Mouse (Mus musculus): ENCODE measurements at regions not wholly inside any gene's neighbourhood (a gene's known extent, or its start where the extent isn't known, plus 50 kb on each side); places are given as distances from the start of the nearest gene placed in this dataset.

GRCm38 (mm10) chr15:62461398-62462051, 1383.5 kb downstream of the Gsdmc2 start:
- in situ Hi-C loops (cut with MboI; ENCODE audit: unreplicated experiment in 2 of 2): no loop called here

- in situ Hi-C loops (cut with MboI; ENCODE audit: unreplicated experiment in 2 of 2): no loop called here
Measured at GRCm38 (mm10) chr15:62460724-62461123, 1384.3 kb downstream of the Gsdmc2 start.

GRCm38 (mm10) chr15:62460026-62460607, 1384.9 kb downstream of the Gsdmc2 start:
- in situ Hi-C loops (cut with MboI; ENCODE audit: unreplicated experiment in 2 of 2): no loop called here

- in situ Hi-C loops (cut with MboI; ENCODE audit: unreplicated experiment in 2 of 2): no loop called here
Measured at GRCm38 (mm10) chr15:62457990-62458389, 1387.0 kb downstream of the Gsdmc2 start.

GRCm38 (mm10) chr15:62457051-62457664, 1387.8 kb downstream of the Gsdmc2 start:
- in situ Hi-C loops (cut with MboI; ENCODE audit: unreplicated experiment in 2 of 2): no loop called here

DNA sequence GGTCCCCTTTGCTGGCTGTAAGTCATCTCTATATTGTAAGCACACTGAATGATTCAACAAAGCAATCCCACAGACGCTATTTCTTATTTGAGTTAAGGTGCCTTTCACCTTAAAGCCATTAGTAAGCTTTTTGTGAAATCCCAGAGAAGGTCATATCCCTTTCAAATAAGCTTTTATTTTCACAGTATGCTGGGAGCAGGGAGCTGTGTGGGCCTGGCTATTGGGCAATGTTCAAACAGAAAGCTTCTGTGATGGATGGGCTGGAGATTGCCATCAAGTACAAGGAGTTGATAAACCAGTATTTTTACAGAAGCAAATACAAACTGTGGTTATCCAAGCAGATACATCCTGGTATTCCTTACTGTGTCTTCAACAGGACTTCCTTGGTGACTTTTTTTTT, 1389.0 kb downstream of the Gsdmc2 start:
- in situ Hi-C loops (cut with MboI; ENCODE audit: unreplicated experiment in 2 of 2): no loop called here

- in situ Hi-C loops (cut with MboI; ENCODE audit: unreplicated experiment in 2 of 2): no loop called here
Measured at GRCm38 (mm10) chr15:62448116-62448515, 1396.9 kb downstream of the Gsdmc2 start.

DNA sequence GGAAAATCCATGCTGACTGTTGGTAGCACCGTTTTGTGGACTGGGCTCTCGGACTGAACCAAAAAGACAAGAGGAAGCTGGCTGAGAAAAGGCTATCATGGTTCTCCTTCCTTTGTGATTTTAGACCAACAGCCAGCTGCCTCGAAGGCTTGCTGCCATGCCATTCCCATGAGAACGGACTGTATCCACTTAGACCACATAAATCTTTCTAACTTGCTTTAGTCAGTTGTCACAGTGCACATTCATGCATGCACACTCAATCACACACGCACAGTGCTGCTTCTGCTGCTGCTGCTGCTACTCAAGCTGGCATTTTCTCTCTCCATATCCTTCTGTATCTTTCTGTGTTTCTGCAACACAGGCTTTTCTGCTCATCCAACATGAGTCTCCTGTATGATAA, 1405.8 kb downstream of the Gsdmc2 start:
- in situ Hi-C loops (cut with MboI; ENCODE audit: unreplicated experiment in 2 of 2): no loop called here

DNA sequence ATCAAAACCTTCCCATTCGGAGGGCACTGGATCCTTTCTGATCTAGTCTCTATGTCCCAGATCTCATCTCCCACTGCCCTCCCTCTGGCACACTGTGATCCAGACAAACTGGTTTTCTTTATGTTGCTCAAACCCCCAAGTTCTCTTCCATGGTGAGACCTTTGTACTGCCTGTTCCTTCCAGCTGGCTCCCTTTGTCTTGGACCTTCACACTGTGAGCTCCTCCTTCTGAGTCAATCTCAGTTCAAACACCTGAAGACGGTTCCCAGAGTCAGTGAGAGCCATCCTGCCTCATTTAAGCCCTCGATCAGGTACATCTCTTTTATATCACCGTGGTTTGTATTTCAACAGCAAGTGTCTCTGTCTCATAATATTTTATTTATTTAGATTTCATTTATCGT, 1408.3 kb downstream of the Gsdmc2 start:
- in situ Hi-C loops (cut with MboI; ENCODE audit: unreplicated experiment in 2 of 2): no loop called here

DNA sequence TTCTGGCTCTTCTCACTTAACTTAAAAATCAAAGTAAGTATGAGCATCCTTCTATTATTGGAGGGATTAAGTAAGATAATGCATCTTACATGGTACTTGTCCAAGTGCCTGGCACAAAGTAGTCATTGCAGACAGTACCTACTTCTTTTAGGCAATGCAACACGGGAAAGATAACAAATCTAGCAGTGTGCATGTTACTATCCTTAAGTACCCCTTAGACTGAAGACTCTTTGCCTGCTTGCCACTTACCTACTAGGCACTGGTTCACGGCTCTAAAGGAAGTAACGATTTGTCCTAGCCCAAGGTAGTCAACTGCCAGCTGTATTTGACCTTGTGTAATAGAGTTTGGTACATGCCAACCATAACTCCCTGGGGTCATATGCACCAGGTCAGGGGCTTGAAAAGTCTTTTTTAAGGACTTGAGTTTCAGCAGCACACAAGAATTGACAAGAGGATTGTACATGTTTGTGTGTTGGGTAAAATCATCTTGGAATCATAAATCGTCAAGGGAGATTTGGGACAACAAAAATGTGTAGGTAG, 1409.8 kb downstream of the Gsdmc2 start:
- in situ Hi-C loops (cut with MboI; ENCODE audit: unreplicated experiment in 2 of 2): no loop called here

GRCm38 (mm10) chr15:62432742-62433245, 1412.2 kb downstream of the Gsdmc2 start:
- in situ Hi-C loops (cut with MboI; ENCODE audit: unreplicated experiment in 2 of 2): no loop called here

- in situ Hi-C loops (cut with MboI; ENCODE audit: unreplicated experiment in 2 of 2): no loop called here
Measured at GRCm38 (mm10) chr15:62431150-62431678, 1413.8 kb downstream of the Gsdmc2 start.

GRCm38 (mm10) chr15:62422995-62423394, 1422.0 kb downstream of the Gsdmc2 start:
- in situ Hi-C loops (cut with MboI; ENCODE audit: unreplicated experiment in 2 of 2): no loop called here

DNA sequence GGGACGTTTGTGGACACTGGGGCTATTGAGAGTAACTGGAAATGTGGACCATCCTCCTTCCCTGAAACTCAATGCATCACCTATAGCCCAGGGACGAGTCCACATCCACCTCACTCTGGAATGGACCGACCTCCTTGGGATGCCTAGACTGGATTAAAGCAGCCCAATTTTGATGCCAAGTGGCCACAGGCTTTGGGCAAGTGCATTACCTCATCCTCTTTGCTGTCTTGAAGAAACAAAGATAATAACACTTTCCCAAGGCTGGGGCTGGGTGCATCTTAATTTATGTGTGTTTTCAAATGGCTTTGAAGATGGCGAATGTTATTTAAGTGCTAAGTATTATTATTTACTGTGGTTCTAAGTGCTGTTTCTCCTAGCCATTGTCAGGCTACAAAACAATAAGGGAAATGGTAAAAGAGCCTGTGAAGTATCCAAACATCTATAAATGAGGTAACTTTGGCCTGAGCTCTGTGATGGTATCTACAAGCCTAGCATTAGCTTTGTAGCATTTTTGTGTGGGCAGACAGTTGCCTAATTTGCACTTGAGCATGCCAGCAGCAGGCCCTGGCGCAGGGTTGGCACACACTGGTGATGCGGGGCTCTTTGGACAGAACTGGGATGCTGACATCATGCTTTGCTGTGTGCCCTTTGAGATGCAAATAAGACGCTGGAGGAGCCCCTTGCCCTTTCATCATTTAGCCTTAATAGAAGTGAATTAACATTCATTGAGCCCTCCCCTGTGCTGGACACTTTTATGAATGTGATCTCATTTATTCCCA, 1423.7 kb downstream of the Gsdmc2 start:
- in situ Hi-C loops (cut with MboI; ENCODE audit: unreplicated experiment in 2 of 2): no loop called here

DNA sequence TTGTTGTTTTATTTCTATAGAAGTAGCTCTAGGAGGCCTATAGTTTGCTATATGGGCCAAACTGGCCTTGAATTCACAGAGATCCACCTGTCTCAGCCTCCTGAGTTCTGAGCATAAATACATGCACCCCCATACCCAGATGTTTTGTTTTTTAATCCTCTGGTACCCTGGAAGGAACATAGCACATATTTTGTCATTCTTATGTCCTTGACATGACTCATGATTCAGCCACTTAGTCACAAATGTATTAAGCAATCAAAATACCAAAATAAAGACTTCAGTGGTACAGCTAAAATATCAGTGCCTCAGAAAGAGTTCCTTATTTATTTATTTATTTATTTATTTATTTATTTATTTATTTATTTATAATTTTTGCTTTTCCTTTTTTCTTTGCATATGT, 1428.3 kb downstream of the Gsdmc2 start:
- in situ Hi-C loops (cut with MboI; ENCODE audit: unreplicated experiment in 2 of 2): no loop called here

DNA sequence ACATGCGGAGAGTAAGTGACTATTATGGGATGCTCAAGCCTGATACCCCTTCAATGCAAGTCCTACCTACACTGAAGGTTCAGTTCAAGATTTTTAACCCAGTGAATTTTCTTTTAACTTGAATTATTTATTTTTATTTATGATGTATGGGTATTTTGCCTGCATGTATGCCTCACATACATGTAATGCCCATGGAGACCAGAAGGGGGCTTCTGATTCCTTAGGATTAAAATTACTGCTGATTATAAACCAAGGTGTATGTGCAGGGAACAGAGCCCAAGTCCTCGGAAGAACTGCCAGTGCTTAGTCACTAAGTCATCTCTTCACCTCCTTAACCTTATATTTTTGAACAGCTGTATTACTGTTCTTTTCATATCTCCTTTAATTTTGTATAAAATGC, 1431.3 kb downstream of the Gsdmc2 start:
- in situ Hi-C loops (cut with MboI; ENCODE audit: unreplicated experiment in 2 of 2): no loop called here

- in situ Hi-C loops (cut with MboI; ENCODE audit: unreplicated experiment in 2 of 2): no loop called here
Measured at GRCm38 (mm10) chr15:62402142-62402541, 1442.8 kb downstream of the Gsdmc2 start.

DNA sequence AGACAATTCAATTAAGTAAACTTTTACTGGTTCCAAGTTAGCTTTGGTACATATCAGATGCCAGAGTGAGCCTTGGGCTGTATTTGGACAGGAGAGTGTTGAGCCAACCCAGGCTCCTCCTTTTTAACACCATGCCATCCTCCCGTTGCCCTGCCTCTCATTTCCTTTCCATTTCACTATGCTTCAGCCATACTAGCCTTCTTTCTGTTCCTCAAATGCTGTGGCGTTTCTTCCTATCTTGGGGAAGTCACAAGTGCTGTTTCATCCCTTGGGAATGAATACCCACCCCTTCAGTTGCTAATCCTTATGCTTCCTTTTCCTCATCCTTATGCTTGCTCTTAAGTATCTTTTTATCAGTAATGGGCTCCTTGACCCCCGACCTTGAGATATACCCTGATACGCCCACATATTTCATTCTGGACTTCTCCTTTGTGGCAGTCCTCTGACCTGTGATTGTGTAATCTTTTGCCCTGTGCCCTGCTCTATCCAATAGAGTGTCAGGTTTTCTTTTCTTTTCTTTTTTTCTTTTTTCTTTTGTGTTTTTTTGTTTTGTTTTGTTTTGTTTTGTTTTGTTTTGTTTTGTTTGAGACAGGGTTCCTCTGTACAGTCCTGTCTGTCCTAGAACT, 1443.9 kb downstream of the Gsdmc2 start:
- in situ Hi-C loops (cut with MboI; ENCODE audit: unreplicated experiment in 2 of 2): no loop called here

DNA sequence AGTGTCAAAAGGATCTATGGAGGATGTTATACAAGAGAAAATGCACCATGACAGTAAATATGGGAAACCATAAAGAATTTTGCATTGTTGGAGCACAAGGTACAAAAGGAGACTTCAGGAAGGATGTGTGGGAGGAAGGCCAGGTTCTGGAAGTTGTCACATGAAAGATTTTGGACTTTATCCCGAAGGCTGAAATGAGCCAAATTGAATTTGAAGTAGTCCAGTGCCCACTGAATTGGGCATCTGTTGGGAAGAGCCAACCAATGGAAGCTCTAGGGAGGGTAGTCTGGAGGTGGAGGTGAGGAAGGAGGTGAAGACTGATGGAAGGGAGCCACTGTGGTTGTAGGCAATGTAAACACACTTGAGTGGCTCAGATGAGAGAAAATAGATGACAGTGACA, 1445.6 kb downstream of the Gsdmc2 start:
- in situ Hi-C loops (cut with MboI; ENCODE audit: unreplicated experiment in 2 of 2): no loop called here

DNA sequence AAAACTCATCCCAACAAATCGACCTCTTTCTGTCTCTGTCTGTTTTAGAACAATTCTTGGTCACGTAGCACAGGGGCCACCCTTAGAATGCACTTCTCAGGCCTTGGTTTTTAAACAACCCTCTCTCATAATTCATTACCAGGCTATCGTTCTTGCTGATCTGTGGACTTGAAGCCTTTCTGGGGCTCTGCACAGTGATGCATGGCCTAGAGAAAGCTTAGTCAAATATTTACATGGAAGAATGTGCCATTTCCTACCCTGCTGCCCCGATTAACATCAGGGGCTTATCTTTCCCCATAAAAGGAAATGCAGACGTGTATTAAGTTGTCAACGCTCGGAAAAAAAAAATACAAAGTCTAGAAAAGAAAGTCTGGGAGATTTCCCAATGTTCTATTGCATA, 1448.0 kb downstream of the Gsdmc2 start:
- in situ Hi-C loops (cut with MboI; ENCODE audit: unreplicated experiment in 2 of 2): no loop called here

Data from v-Abl transformed pro-B cells (cell line).